Mouse (Mus musculus): ENCODE results near the gene Daam2. TPM values are rescaled to one million over a fixed set of nuclear protein-coding genes. Genes with fewer than 3 reads are reported as not detected.
A peak's percentile ranks its signal among the peaks of the same experiment; 100 is the strongest.

The Daam2 gene
- polyA plus RNA-seq, 1 experiment = 9.5 TPM

- H3ac ChIP-seq (ENCODE audit: control insufficient read depth, insufficient read length) = no peak overlapping the region
- peak overlapping the region; percentile 66 for H3K4me2 ChIP-seq (ENCODE audit: low read depth)
- TF ChIP-seq CEBPB (IDR thresholded peaks at IDR 0.05; ENCODE audit: insufficient read depth, poor library complexity, severe bottlenecking) (no peak), USF1 (IDR thresholded peaks at IDR 0.05; ENCODE audit: low read depth) (no peak), POLR2AphosphoS2 (IDR thresholded peaks at IDR 0.05; ENCODE audit: insufficient read length, low read depth) (no peak), POLR2A (IDR thresholded peaks at IDR 0.05; ENCODE audit: insufficient read length, low read depth) (no peak), MYOD1 (IDR thresholded peaks at IDR 0.05; ENCODE audit: control insufficient read depth in 1 of 3, insufficient read length in 2 of 3, low read depth in 2 of 3) (no peak), TCF12 (IDR thresholded peaks at IDR 0.05; ENCODE audit: insufficient read depth, poor library complexity, severe bottlenecking) (no peak), MYOG (IDR thresholded peaks at IDR 0.05; ENCODE audit: control insufficient read depth in 1 of 3, insufficient read depth in 1 of 3, insufficient read length in 2 of 3, low read depth in 2 of 3) (no peak), E2F4 (IDR thresholded peaks at IDR 0.05; ENCODE audit: insufficient read depth) (no peak), TCF3 (IDR thresholded peaks at IDR 0.05; ENCODE audit: insufficient read length, low read depth) (no peak), MAX (IDR thresholded peaks at IDR 0.05; ENCODE audit: low read depth) (no peak), SRF (IDR thresholded peaks at IDR 0.05; ENCODE audit: control insufficient read depth, insufficient read length, low read depth) (no peak), REST (IDR thresholded peaks at IDR 0.05; ENCODE audit: insufficient read depth, insufficient read length) (no peak)
- H3K79me2 ChIP-seq (ENCODE audit: control insufficient read depth, insufficient read depth) = no peaks in the 10 kb centered on the region
- H3K4me3 ChIP-seq = no peak overlapping the region
- H3K27me3 ChIP-seq (ENCODE audit: control insufficient read depth, insufficient read depth, insufficient read length) = peaks cover 16% of the 10 kb centered on the region
- H3K36me3 ChIP-seq (ENCODE audit: control insufficient read depth, insufficient read depth) = no peaks in the 10 kb centered on the region
Measured at GRCm38 (mm10) chr17:49563416-49563780, 745 bp downstream of the Daam2 start.

GRCm38 (mm10) chr17:49562701-49563415, 1.3 kb downstream of the Daam2 start:
- TF ChIP-seq USF1 (IDR thresholded peaks at IDR 0.05; ENCODE audit: low read depth) (no peak), E2F4 (IDR thresholded peaks at IDR 0.05; ENCODE audit: insufficient read depth) (no peak), TCF3 (IDR thresholded peaks at IDR 0.05; ENCODE audit: insufficient read length, low read depth) (no peak), CEBPB (IDR thresholded peaks at IDR 0.05; ENCODE audit: insufficient read depth, poor library complexity, severe bottlenecking) (no peak), SRF (IDR thresholded peaks at IDR 0.05; ENCODE audit: control insufficient read depth, insufficient read length, low read depth) (no peak), REST (IDR thresholded peaks at IDR 0.05; ENCODE audit: insufficient read depth, insufficient read length) (no peak), TCF12 (IDR thresholded peaks at IDR 0.05; ENCODE audit: insufficient read depth, poor library complexity, severe bottlenecking) (no peak), POLR2AphosphoS2 (IDR thresholded peaks at IDR 0.05; ENCODE audit: insufficient read length, low read depth) (no peak), POLR2A (IDR thresholded peaks at IDR 0.05; ENCODE audit: insufficient read length, low read depth) (no peak)
- H3K4me3 ChIP-seq = no peak overlapping the region
- H3K79me2 ChIP-seq (ENCODE audit: control insufficient read depth, insufficient read depth) = no peaks in the 10 kb centered on the region
- H3K36me3 ChIP-seq (ENCODE audit: control insufficient read depth, insufficient read depth) = no peaks in the 10 kb centered on the region
- peaks cover 15% of the 10 kb centered on the region for H3K27me3 ChIP-seq (ENCODE audit: control insufficient read depth, insufficient read depth, insufficient read length)
- peak overlapping the region; percentile 66 for H3K4me2 ChIP-seq (ENCODE audit: low read depth)
- no peak overlapping the region for H3ac ChIP-seq (ENCODE audit: control insufficient read depth, insufficient read length)

GRCm38 (mm10) chr17:49561985-49562384, 2.2 kb downstream of the Daam2 start:
- Histone ChIP-seq H3ac (ENCODE audit: control insufficient read depth, insufficient read length) (no peak overlapping the region), H3K4me2 (ENCODE audit: low read depth) (no peak overlapping the region), H3K79me2 (ENCODE audit: control insufficient read depth, insufficient read depth) (no peaks in the 10 kb centered on the region), H3K36me3 (ENCODE audit: control insufficient read depth, insufficient read depth) (no peaks in the 10 kb centered on the region), H3K4me3 (no peak overlapping the region), H3K27me3 (ENCODE audit: control insufficient read depth, insufficient read depth, insufficient read length) (peaks cover 15% of the 10 kb centered on the region)
- no peak for TF ChIP-seq POLR2A (IDR thresholded peaks at IDR 0.05; ENCODE audit: insufficient read length, low read depth)
- TF ChIP-seq MYOD1 (IDR thresholded peaks at IDR 0.05; ENCODE audit: control insufficient read depth in 1 of 3, insufficient read length in 2 of 3, low read depth in 2 of 3) = no peak
- no peak for TF ChIP-seq SRF (IDR thresholded peaks at IDR 0.05; ENCODE audit: control insufficient read depth, insufficient read length, low read depth)
- TF ChIP-seq REST (IDR thresholded peaks at IDR 0.05; ENCODE audit: insufficient read depth, insufficient read length) = no peak
- no peak for TF ChIP-seq POLR2AphosphoS2 (IDR thresholded peaks at IDR 0.05; ENCODE audit: insufficient read length, low read depth)
- no peak for TF ChIP-seq CEBPB (IDR thresholded peaks at IDR 0.05; ENCODE audit: insufficient read depth, poor library complexity, severe bottlenecking)
- TF ChIP-seq USF1 (IDR thresholded peaks at IDR 0.05; ENCODE audit: low read depth) = no peak
- TF ChIP-seq MAX (IDR thresholded peaks at IDR 0.05; ENCODE audit: low read depth) = no peak
- no peak for TF ChIP-seq TCF12 (IDR thresholded peaks at IDR 0.05; ENCODE audit: insufficient read depth, poor library complexity, severe bottlenecking)
- no peak for TF ChIP-seq MYOG (IDR thresholded peaks at IDR 0.05; ENCODE audit: control insufficient read depth in 1 of 3, insufficient read depth in 1 of 3, insufficient read length in 2 of 3, low read depth in 2 of 3)
- no peak for TF ChIP-seq TCF3 (IDR thresholded peaks at IDR 0.05; ENCODE audit: insufficient read length, low read depth)
- no peak for TF ChIP-seq E2F4 (IDR thresholded peaks at IDR 0.05; ENCODE audit: insufficient read depth)

- no peak for TF ChIP-seq MYOD1 (IDR thresholded peaks at IDR 0.05; ENCODE audit: control insufficient read depth in 1 of 3, insufficient read length in 2 of 3, low read depth in 2 of 3)
- TF ChIP-seq E2F4 (IDR thresholded peaks at IDR 0.05; ENCODE audit: insufficient read depth) = no peak
- no peak for TF ChIP-seq MAX (IDR thresholded peaks at IDR 0.05; ENCODE audit: low read depth)
- no peak for TF ChIP-seq USF1 (IDR thresholded peaks at IDR 0.05; ENCODE audit: low read depth)
- no peak for TF ChIP-seq TCF12 (IDR thresholded peaks at IDR 0.05; ENCODE audit: insufficient read depth, poor library complexity, severe bottlenecking)
- no peak for TF ChIP-seq REST (IDR thresholded peaks at IDR 0.05; ENCODE audit: insufficient read depth, insufficient read length)
- TF ChIP-seq POLR2AphosphoS2 (IDR thresholded peaks at IDR 0.05; ENCODE audit: insufficient read length, low read depth) = no peak
- no peak for TF ChIP-seq POLR2A (IDR thresholded peaks at IDR 0.05; ENCODE audit: insufficient read length, low read depth)
- H3K36me3 ChIP-seq (ENCODE audit: control insufficient read depth, insufficient read depth) = no peaks in the 10 kb centered on the region
Measured at GRCm38 (mm10) chr17:49559786-49560289, 4.3 kb downstream of the Daam2 start.

More at GRCm38 (mm10) chr17:49559786-49560289, 4.3 kb downstream of the Daam2 start:
- Histone ChIP-seq H3K4me3 (no peak overlapping the region), H3K79me2 (ENCODE audit: control insufficient read depth, insufficient read depth) (no peaks in the 10 kb centered on the region), H3K27me3 (ENCODE audit: control insufficient read depth, insufficient read depth, insufficient read length) (peaks cover 7% of the 10 kb centered on the region), H3K4me2 (ENCODE audit: low read depth) (no peak overlapping the region), H3ac (ENCODE audit: control insufficient read depth, insufficient read length) (no peak overlapping the region)
